Mouse (Mus musculus) c-Kit-positive CD71-positive TER-119-positive erythroid progenitor cells, embryonic 14.5 days (primary cell): Measurements from ENCODE around the gene Tigd2.

Experiments used
- DNase-seq: peaks from one replicate; pipeline ENCODE4 v3.0.0-alpha.2; 2013; ENCODE audit warnings: low spot score

The Tigd2 gene

DNA sequence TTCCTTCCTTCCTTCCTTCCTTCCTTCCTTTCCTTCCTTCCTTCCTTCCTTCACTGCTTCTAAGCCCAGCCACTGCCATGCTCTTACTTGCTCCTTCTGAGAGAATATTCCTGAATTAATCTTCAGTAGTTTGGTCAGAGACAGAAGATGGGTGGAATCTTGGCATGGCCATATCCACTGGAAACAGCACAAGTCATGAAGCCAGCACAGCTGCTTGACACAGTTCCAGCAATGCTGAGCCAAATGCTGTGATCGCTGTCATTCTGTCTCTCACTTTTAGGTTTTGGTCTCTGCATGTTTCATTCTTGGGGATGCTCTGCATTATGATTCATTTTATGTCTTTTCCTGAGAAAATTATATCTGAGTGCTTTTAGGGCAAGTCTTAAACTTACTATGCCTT lies 47.2 kb downstream of the Tigd2 start:
- no peak for DNase-seq
